Mouse (Mus musculus) limb, embryonic 15.5 days (tissue): ENCODE data around the gene Sgta. TPM values are rescaled to one million over a fixed set of nuclear protein-coding genes. Genes with fewer than 3 reads are reported as not detected.
A peak's percentile ranks its signal among the peaks of the same experiment; 100 is the strongest.

Experiments used
- ATAC-seq: fragments of 200-750 bp; cut with Nextera tagmentation; 2 replicates; pipeline ENCODE4 v1.8.0; 2017; ENCODE audit warnings: low read depth, moderate TSS enrichment; ENCODE audit not compliant: insufficient number of reproducible peaks, low FRiP score, low TSS enrichment
- H3K27ac ChIP-seq: fragments of 300-500 bp; sonication (generic); 2 replicates; pipeline ENCODE4 v1.5.1; 2015; ENCODE audit warnings: moderate library complexity, mild to moderate bottlenecking, inconsistent platforms
- H3K27me3 ChIP-seq: fragments of 300-500 bp; sonication (generic); 2 replicates; pipeline ENCODE4 v1.6.1; 2015; ENCODE audit warnings: inconsistent platforms
- H3K36me3 ChIP-seq: fragments of 300-500 bp; sonication (generic); 2 replicates; pipeline ENCODE4 v1.6.1; 2015; ENCODE audit warnings: inconsistent platforms
- H3K4me1 ChIP-seq: fragments of 300-500 bp; sonication (generic); 2 replicates; pipeline ENCODE4 v1.6.1; 2015; ENCODE audit warnings: inconsistent platforms
- H3K4me2 ChIP-seq: fragments of 300-500 bp; sonication (generic); 2 replicates; pipeline ENCODE4 v1.6.1; 2015; ENCODE audit warnings: mild to moderate bottlenecking, inconsistent platforms
- H3K4me3 ChIP-seq: fragments of 300-500 bp; sonication (generic); 2 replicates; pipeline ENCODE4 v1.5.1; 2015; ENCODE audit warnings: mild to moderate bottlenecking, inconsistent platforms
- H3K9ac ChIP-seq: fragments of 300-500 bp; sonication (generic); 2 replicates; pipeline ENCODE4 v1.6.1; 2015; ENCODE audit warnings: inconsistent platforms
- H3K9me3 ChIP-seq: fragments of 300-500 bp; sonication (generic); 2 replicates; pipeline ENCODE4 v1.6.1; 2016; ENCODE audit warnings: inconsistent platforms
- WGBS: fragments of 180-500 bp; shearing (Covaris S2); methylation state at CpG from one replicate; pipeline ENCODE4 v1.1.7; 2015; 5-methylcytosine and 5-hydroxymethylcytosine counted together
- polyA plus RNA-seq: library from polyadenylated mRNA; unstranded; fragments of >200 nt; fragmentation: Nextera tagmentation; extraction: Ambion mirVana; gene quantifications from 2 replicates; pipeline ENCODE4 v1.2.1, GENCODE M21; 2015

Gene Sgta
- polyA plus RNA-seq, 1 experiment from 2014 or later: 200 TPM

- ATAC-seq: peak; percentile 96
- Histone ChIP-seq H3K4me1 (peaks cover 12% of the 10 kb centered on the region; the same call in 1 of the 2 replicates), H3K9me3 (no peaks in the 10 kb centered on the region), H3K27me3 (peaks cover 5% of the 10 kb centered on the region; the same call in 1 of the 2 replicates), H3K4me2 (peak within 1 kb of the TSS; percentile 68), H3K4me3 (peak within 1 kb of the TSS; percentile 46), H3K36me3 (no peaks in the 10 kb centered on the region), H3K27ac (no peak within 1 kb of the TSS), H3K9ac (peak within 1 kb of the TSS; percentile 42; the same call in 1 of the 2 replicates)
- WGBS: 8% methylated on average over 31 of the region's 31 CpGs
Observed at GRCm38 (mm10) chr10:81014393-81015384, 45.3 kb downstream of the Sgta start, which contains the start of gene Gng7. Gng7 (minus strand) TSS chr10:81014945.

GRCm38 (mm10) chr10:81010851-81011250 is 49.1 kb downstream of the Sgta start:
- Histone ChIP-seq H3K4me3 (no peak overlapping the region), H3K27me3 (peaks cover 5% of the 10 kb centered on the region; the same call in 1 of the 2 replicates), H3K4me2 (no peak overlapping the region), H3K9ac (no peak overlapping the region), H3K9me3 (no peaks in the 10 kb centered on the region), H3K36me3 (no peaks in the 10 kb centered on the region), H3K4me1 (peaks cover 14% of the 10 kb centered on the region; the same call in 1 of the 2 replicates), H3K27ac (no peak overlapping the region)
- 63% methylated on average over 6 of the region's 6 CpGs for WGBS
- no peak for ATAC-seq

- Histone ChIP-seq H3K27me3 (no peaks in the 10 kb centered on the region), H3K9me3 (no peaks in the 10 kb centered on the region), H3K4me2 (no peak overlapping the region), H3K27ac (no peak overlapping the region), H3K4me3 (no peak overlapping the region), H3K36me3 (no peaks in the 10 kb centered on the region), H3K4me1 (0 out of 2 replicates have a peak, but pooled peaks cover 3% of the 10 kb centered on the region), H3K9ac (no peak overlapping the region)
- WGBS: 31% methylated on average over 7 of the region's 7 CpGs
- ATAC-seq: no peak
Observed at GRCm38 (mm10) chr10:81007240-81007639, 52.7 kb downstream of the Sgta start.

- no peak overlapping the region for H3K9ac ChIP-seq
- no peaks in the 10 kb centered on the region for H3K9me3 ChIP-seq
- WGBS: 82% methylated on average over 7 of the region's 7 CpGs
Observed at GRCm38 (mm10) chr10:81006005-81006677, 53.8 kb downstream of the Sgta start.

GRCm38 (mm10) chr10:81001161-81001560 is 58.8 kb downstream of the Sgta start:
- no peak for ATAC-seq
- Histone ChIP-seq H3K4me3 (no peak overlapping the region), H3K36me3 (no peaks in the 10 kb centered on the region), H3K4me2 (no peak overlapping the region), H3K27ac (no peak overlapping the region), H3K4me1 (peaks cover 10% of the 10 kb centered on the region), H3K9me3 (no peaks in the 10 kb centered on the region), H3K9ac (no peak overlapping the region), H3K27me3 (peaks cover 25% of the 10 kb centered on the region)
- WGBS: 69% methylated on average over 10 of the region's 10 CpGs

More at GRCm38 (mm10) chr10:81006005-81006677, 53.8 kb downstream of the Sgta start:
- ATAC-seq: no peak
- H3K36me3 ChIP-seq: no peaks in the 10 kb centered on the region
- H3K4me1 ChIP-seq: 0 out of 2 replicates have a peak, but pooled peaks cover 3% of the 10 kb centered on the region
- H3K4me3 ChIP-seq: no peak overlapping the region
- 0 out of 2 replicates have a peak, but pooled peaks cover 2% of the 10 kb centered on the region for H3K27me3 ChIP-seq
- H3K27ac ChIP-seq: no peak overlapping the region
- no peak overlapping the region for H3K4me2 ChIP-seq

GRCm38 (mm10) chr10:81000197-81001062 is 59.6 kb downstream of the Sgta start:
- Histone ChIP-seq H3K4me3 (no peak overlapping the region), H3K4me1 (peaks cover 10% of the 10 kb centered on the region), H3K9ac (no peak overlapping the region), H3K27me3 (peaks cover 25% of the 10 kb centered on the region), H3K36me3 (no peaks in the 10 kb centered on the region), H3K9me3 (no peaks in the 10 kb centered on the region), H3K27ac (no peak overlapping the region), H3K4me2 (no peak overlapping the region)
- WGBS: 46% methylated on average over 28 of the region's 28 CpGs
- no peak for ATAC-seq

GRCm38 (mm10) chr10:80999362-81000196 is 60.4 kb downstream of the Sgta start:
- no peak overlapping the region for H3K27ac ChIP-seq
- H3K27me3 ChIP-seq: peaks cover 27% of the 10 kb centered on the region
- H3K4me2 ChIP-seq: peak overlapping the region; percentile 39
- ATAC-seq: peak; percentile 35; the same call in 1 of the 2 replicates
- no peaks in the 10 kb centered on the region for H3K36me3 ChIP-seq
- 28% methylated on average over 37 of the region's 37 CpGs for WGBS
- H3K4me1 ChIP-seq: peaks cover 16% of the 10 kb centered on the region
- no peak overlapping the region for H3K9ac ChIP-seq
- no peaks in the 10 kb centered on the region for H3K9me3 ChIP-seq
- H3K4me3 ChIP-seq: peak overlapping the region; percentile 9; the same call in 1 of the 2 replicates

GRCm38 (mm10) chr10:80998778-80999177 is 61.2 kb downstream of the Sgta start:
- peaks cover 30% of the 10 kb centered on the region for H3K27me3 ChIP-seq
- WGBS: 12% methylated on average over 12 of the region's 12 CpGs
- no peak overlapping the region for H3K4me3 ChIP-seq
- no peak for ATAC-seq
- peaks cover 16% of the 10 kb centered on the region for H3K4me1 ChIP-seq
- H3K36me3 ChIP-seq: no peaks in the 10 kb centered on the region
- no peak overlapping the region for H3K9ac ChIP-seq
- H3K9me3 ChIP-seq: no peaks in the 10 kb centered on the region
- no peak overlapping the region for H3K4me2 ChIP-seq
- no peak overlapping the region for H3K27ac ChIP-seq

- no peak overlapping the region for H3K9ac ChIP-seq
- WGBS: 44% methylated on average over 14 of the region's 14 CpGs
- no peaks in the 10 kb centered on the region for H3K9me3 ChIP-seq
- H3K27me3 ChIP-seq: peaks cover 30% of the 10 kb centered on the region
- peaks cover 16% of the 10 kb centered on the region for H3K4me1 ChIP-seq
- no peak overlapping the region for H3K4me2 ChIP-seq
- no peak overlapping the region for H3K4me3 ChIP-seq
- no peak for ATAC-seq
- H3K27ac ChIP-seq: no peak overlapping the region
- H3K36me3 ChIP-seq: no peaks in the 10 kb centered on the region
Observed at GRCm38 (mm10) chr10:80998021-80998420, 62.0 kb downstream of the Sgta start.

GRCm38 (mm10) chr10:80997332-80997731 is 62.6 kb downstream of the Sgta start:
- WGBS: 75% methylated on average over 8 of the region's 8 CpGs
- peaks cover 30% of the 10 kb centered on the region for H3K27me3 ChIP-seq

More at GRCm38 (mm10) chr10:80997332-80997731, 62.6 kb downstream of the Sgta start:
- H3K9me3 ChIP-seq: no peaks in the 10 kb centered on the region
- no peaks in the 10 kb centered on the region for H3K36me3 ChIP-seq
- peaks cover 16% of the 10 kb centered on the region for H3K4me1 ChIP-seq
- H3K27ac ChIP-seq: no peak overlapping the region
- H3K4me3 ChIP-seq: no peak overlapping the region
- no peak overlapping the region for H3K4me2 ChIP-seq
- H3K9ac ChIP-seq: no peak overlapping the region
- no peak for ATAC-seq
